Comparison of ENCODE assay signal across 25 mouse cellular contexts in the genomic region with DNA sequence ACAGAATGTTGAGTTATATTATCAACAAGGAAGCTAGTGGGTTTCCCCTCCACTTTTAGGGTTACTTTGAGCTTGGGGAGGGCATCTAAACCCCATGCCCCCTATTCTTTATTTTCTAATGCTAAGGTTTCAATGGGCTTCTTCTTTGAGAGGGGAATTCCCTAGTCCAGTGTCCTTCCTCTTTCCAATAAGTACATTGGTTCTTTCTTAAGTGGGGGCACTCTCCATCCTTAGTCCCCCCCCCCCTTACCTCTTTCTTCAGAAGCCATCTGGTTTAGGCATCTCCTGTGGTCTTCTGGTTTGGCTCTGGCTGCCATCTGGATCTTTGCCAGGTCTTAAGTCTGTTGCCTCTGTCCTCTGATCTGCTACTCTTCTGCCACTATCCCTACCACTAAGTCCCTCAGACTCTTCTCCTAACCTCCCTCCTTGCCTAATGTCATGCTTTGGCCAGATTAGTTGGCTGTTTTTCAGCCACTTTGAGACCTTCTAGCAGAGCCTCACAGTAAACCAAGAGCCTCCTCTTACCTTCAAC. TPM values are rescaled to one million over a fixed set of nuclear protein-coding genes. Genes with fewer than 3 reads are reported as not detected.
DNase-seq lines count a peak whose midpoint lies in the region; ATAC-seq lines count a peak whose summit lies in the region.
"Had no signal": no experiment of that assay in that cellular context is flagged by ENCODE, and none has a peak within 500 bp of the region (broad histone marks: within the 10 kb centered on the region; RNA-seq: fewer than 3 reads in every experiment).

No protein-coding gene starts in this region.

- H3K9me3 ChIP-seq in midbrain, embryonic 13.5 days, result no peaks in the 10 kb centered on the region
- H3K9me3 ChIP-seq: forebrain, embryonic 10.5 days; forebrain, embryonic 13.5 days; hindbrain, embryonic 10.5 days; hindbrain, embryonic 13.5 days; intestine, embryonic 15.5 days had no signal

- no peak overlapping the region for H3K27ac ChIP-seq in midbrain, embryonic 13.5 days
- H3K27ac ChIP-seq: forebrain, embryonic 10.5 days; forebrain, embryonic 13.5 days; gastrocnemius, adult 2 months; hindbrain, embryonic 10.5 days; hindbrain, embryonic 13.5 days; intestine, embryonic 15.5 days had no signal

- H3K4me1 ChIP-seq in midbrain, embryonic 13.5 days (replicated peaks), result no peaks in the 10 kb centered on the region
- H3K4me1 ChIP-seq: forebrain, embryonic 10.5 days; forebrain, embryonic 13.5 days; hindbrain, embryonic 10.5 days; hindbrain, embryonic 13.5 days; intestine, embryonic 15.5 days had no signal

- intact Hi-C loops in left cerebral cortex, postnatal 4 days (cut with DNase I), result no loop called here

- H3K27me3 ChIP-seq in midbrain, embryonic 13.5 days, result no peaks in the 10 kb centered on the region
- H3K27me3 ChIP-seq: forebrain, embryonic 13.5 days; hindbrain, embryonic 13.5 days; intestine, embryonic 15.5 days had no signal

- peak; percentile 61 to 66 for DNase-seq in cerebellum, postnatal 10 days
- DNase-seq in cerebellum, postnatal 4 days (ENCODE audit: low spot score in 2 of 2), result no peak
- DNase-seq in left cerebral cortex, postnatal 4 days, result peak; percentile 3
- DNase-seq in left cerebral cortex, adult 11 months (ENCODE audit: low spot score), result no peak
- DNase-seq in ovary, adult 18-20 months (ENCODE audit: low spot score), result no peak
- DNase-seq: adrenal gland, adult 2 months; adrenal gland, postnatal 14 days; B cell, adult 2 months; cerebellum, adult 11 months; cerebellum, adult 2 months; cerebellum, postnatal 25 days; gastrocnemius, adult 2 months; gastrocnemius, postnatal 14 days had no signal

- H3K4me2 ChIP-seq in midbrain, embryonic 13.5 days (replicated peaks), result no peak overlapping the region
- H3K4me2 ChIP-seq: forebrain, embryonic 13.5 days; heart, embryonic 11.5 days; hindbrain, embryonic 13.5 days; intestine, embryonic 15.5 days had no signal

- ATAC-seq in common myeloid progenitor, adult 5-6 weeks (replicated peaks; ENCODE audit: low read depth, poor library complexity, severe bottlenecking), result peak; percentile 94
- peak; percentile 79 for ATAC-seq in megakaryocyte progenitor cell, adult 5-6 weeks (replicated peaks; ENCODE audit: poor library complexity)
- ATAC-seq in midbrain, embryonic 13.5 days, result no peak
- ATAC-seq: forebrain, embryonic 13.5 days; forebrain, embryonic 16.5 days; hindbrain, embryonic 16.5 days; intestine, embryonic 15.5 days had no signal

- no peak overlapping the region for H3K9ac ChIP-seq in midbrain, embryonic 13.5 days (replicated peaks)
- H3K9ac ChIP-seq: forebrain, embryonic 13.5 days; hindbrain, embryonic 13.5 days; intestine, embryonic 15.5 days had no signal

- H3K4me3 ChIP-seq in midbrain, embryonic 13.5 days (replicated peaks), result no peak overlapping the region
- H3K4me3 ChIP-seq: forebrain, embryonic 10.5 days; forebrain, embryonic 13.5 days; gastrocnemius, adult 2 months; hindbrain, embryonic 10.5 days; hindbrain, embryonic 13.5 days; intestine, embryonic 15.5 days had no signal

- no peaks in the 10 kb centered on the region for H3K36me3 ChIP-seq in midbrain, embryonic 13.5 days
- H3K36me3 ChIP-seq: forebrain, embryonic 10.5 days; hindbrain, embryonic 10.5 days; hindbrain, embryonic 13.5 days; intestine, embryonic 15.5 days had no signal

RNA-seq across cellular contexts. Expression of a gene that starts 21.0 kb away (rescaled TPM):
- 10 to 100 TPM; 25.4 to 25.9 TPM for total RNA-seq in left cerebral cortex, postnatal 4 days (2021)
- 1.2 and 1.6 TPM in 2 replicates for total RNA-seq in common myeloid progenitor, adult 5-6 weeks (2017)
- total RNA-seq in megakaryocyte progenitor cell, adult 5-6 weeks (2015), result 3.5 and 4.1 TPM in 2 replicates
- total RNA-seq in megakaryocyte progenitor cell, adult 5-6 weeks (2017), result 2.3 and 4.2 TPM in 2 replicates
- polyA plus RNA-seq in midbrain, embryonic 13.5 days (2015; fragmentation: Nextera tagmentation; extraction: Ambion mirVana), result 0.86 and 1.1 TPM in 2 replicates
- total RNA-seq: MEL had no signal

Comparison
In these comparisons a context has a peak if more than half of its experiments do, and no peak if none do; other contexts are left out.
1. DNase-seq: peak in cerebellum, postnatal 10 days (2 of 2) and left cerebral cortex, postnatal 4 days (single experiment); none in cerebellum, postnatal 4 days (0 of 2), left cerebral cortex, adult 11 months (single experiment) and ovary, adult 18-20 months (single experiment).
2. RNA of a gene that starts 21.0 kb away (total RNA-seq): 25.4 to 25.9 TPM in left cerebral cortex, postnatal 4 days; 2.3 to 4.2 TPM in megakaryocyte progenitor cell, adult 5-6 weeks and 1.2 to 1.6 TPM in common myeloid progenitor, adult 5-6 weeks; every median in the first group is over 4 times any median in the second.